Mouse (Mus musculus) liver, adult (tissue): ENCODE measurements around the gene Slc26a1.

Source experiments
- GATA4 ChIP-seq: IDR thresholded peaks from 2 replicates; pipeline ENCODE4 v1.6.1; 2014; ENCODE audit warnings: mild to moderate bottlenecking, low read length; ENCODE audit not compliant: insufficient replicate concordance

Slc26a1 gene

DNA sequence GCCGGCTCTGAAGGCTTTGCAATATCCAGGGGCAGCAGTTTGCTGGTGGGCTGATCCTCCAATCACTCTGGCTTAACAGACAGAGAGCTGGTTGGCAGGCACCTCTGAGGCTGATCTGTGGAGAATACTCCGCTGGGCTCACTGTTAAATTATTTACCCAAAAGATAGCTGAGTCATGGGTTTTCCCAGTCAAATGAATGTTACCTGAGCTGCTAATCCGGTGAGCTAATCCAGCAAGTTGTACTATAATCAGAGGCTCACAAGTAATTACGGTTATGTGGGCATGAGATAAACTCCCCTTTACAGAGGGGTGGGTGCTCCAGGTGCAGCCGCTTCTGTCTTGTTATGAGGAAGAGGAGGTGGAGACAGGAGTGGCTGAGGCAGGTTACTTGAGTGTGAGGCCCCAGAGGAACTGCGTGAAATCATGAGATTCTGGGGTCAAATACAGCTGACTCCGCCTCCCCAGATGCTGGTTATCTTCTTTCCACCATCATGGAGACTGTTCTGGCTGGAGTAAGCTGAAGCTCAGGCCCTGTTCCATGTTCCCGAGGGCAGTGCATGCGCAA, at the start of gene Slc26a1:
Gene Slc26a1, minus strand, starts transcription at position 319 of the 566 bp plus-strand sequence.
- peak; percentile 42; the same call in 1 of the 2 replicates for TF ChIP-seq GATA4

DNA sequence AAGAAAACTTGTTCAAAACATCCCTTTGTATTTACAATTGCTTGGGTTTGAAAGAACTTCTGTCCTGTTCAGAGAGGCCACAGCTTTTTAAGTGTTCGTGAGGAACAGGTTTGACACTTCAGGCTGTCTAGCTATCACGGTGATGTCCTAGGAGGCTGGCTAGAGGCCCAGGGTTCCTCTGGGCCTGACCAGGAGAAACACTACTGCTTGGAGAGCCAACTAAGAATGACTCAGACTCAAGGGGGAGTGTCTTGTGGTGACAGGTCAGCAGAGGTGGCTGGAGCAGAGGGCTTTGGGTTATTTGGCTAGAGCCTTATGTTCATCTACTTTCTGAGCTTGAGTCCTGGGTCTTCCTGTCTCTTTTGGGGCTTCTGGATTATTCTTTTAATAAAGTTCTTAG, 48.6 kb upstream of the Slc26a1 start:
- TF ChIP-seq GATA4 = no peak

DNA sequence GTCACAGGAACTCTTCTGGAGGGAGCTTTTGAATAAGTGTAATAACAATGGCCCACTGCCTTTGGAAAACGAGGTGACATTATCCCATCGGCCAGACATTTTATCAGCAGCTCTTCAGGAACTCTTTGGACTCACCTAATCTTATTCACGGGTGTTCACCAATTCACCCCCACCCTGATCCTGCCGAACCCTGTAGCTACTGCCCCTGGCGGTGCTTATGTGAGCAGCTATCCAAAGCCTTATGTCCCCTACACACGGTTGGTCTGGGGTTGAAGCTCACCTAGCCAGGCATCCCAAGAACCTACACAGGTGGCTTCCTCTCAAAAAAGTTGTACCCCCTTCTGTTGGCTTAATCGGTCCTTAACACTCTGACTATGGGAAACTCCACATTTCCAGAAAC, 44.4 kb upstream of the Slc26a1 start:
- TF ChIP-seq GATA4 = no peak

DNA sequence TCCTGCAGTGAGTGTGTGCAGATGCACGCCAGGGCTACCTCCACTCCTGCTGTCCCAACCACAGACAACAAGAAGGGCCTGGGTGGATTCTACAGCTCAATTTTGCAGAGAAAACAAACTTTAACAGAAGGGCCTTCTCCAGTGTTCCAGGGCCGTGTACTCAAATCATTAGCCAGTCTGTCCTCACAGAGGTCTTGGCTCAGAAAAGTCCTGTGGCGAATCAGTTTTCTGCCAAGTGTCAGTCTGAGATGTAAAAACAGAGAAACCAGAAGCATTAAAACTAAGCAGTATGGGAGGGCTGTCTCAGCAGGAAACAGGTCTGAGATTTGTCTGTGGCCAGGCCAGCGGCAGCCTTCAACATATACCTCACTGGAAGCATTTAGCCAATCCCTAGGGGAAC, 42.7 kb upstream of the Slc26a1 start:
- TF ChIP-seq GATA4 = no peak

DNA sequence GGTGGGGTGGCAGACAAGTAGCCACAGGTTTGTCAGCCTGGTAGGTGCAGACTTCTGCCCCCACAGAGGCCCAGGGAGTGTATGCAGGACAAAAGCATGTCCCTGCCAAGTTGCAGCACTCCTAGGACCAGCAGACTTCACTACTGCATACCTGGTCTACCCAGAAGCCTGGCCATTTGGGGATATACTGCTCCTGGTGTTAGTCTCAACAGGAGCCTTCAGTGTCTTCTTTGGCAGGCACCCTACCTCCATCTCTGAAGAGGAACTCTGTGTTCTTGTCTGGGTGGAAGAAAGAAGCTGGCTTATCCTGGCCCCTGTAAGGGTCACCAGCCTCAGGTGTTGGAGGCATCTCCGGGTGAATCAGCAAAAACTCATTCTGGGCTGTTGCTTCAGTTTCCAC, 40.6 kb upstream of the Slc26a1 start:
- no peak for TF ChIP-seq GATA4

DNA sequence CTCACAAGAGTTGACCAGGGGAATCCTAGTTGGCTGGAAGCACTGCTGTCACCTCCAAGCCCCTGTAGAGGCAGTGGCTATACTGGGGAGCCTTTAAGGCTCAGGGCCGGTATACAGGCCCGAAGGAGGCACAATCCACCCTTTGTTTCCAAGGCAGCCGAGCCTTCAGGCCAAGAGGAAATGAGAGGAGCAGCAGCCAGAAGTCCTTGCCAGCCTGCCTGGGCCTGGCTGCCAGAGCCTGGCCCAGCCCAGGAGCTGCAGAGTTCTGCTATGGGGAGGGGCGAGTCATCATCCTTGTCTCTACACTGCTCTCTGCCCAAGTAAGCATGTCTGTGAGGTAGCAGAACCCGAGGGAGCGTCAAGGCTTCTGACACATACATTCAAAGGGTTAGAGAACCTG, 38.8 kb upstream of the Slc26a1 start:
- TF ChIP-seq GATA4 = no peak

DNA sequence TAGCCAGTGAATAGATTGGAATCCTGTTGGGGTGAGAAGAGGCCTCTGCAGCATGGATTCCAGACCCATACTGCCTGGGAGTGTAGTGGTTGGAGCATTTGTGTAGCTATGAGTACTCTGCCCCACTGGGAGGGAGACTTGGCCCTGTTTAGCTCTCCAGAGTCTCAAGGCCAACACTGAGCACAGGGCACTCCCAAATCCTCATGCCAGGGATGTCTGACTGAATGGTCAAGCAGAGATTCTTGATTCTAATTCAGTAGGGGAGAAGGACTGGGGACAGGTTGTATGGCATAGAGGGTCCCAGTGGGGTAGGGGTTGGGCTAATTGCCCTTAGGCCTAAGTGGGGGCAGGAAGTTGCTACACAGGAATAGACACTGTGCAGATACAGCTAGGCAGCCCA, 38.3 kb upstream of the Slc26a1 start:
- no peak for TF ChIP-seq GATA4

DNA sequence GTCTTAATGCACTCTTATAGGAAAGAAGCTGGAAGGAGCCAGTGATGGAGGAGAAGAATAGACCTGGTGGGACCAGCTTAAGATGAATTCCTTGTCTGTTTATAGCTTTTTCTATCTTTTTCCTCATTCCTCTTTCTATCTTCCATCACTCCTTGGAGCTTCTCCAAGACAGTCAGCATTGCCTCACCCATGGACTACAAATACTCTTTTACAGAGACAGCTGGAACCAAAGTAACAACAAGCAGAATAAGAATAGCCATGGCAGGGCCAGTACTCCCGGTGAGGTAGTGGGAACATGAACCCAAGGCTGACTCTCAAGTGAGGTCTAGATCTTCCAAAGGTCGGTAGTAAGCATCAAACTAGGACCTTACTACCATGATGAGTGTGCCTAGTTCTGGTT, 37.7 kb upstream of the Slc26a1 start:
- no peak for TF ChIP-seq GATA4

DNA sequence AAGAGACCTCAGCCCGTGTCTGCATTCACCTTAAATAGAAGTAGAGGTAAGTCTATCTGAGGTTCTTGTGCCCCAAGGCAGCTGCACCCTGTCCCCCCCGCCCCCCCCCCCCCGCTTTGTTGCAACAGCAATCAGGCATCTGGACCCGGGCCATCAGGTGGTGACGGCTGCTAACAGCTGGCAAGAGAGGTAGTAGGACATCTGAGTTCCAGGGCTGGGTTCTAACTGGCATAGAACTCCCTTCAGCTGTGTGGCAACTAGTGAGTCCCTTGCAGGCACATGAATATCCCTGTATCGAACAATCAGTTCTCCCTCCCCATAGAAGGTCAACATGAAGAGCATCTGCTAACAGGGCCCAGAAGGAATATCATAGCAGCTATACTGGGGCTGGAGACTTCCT, 36.6 kb upstream of the Slc26a1 start:
- TF ChIP-seq GATA4 = no peak

DNA sequence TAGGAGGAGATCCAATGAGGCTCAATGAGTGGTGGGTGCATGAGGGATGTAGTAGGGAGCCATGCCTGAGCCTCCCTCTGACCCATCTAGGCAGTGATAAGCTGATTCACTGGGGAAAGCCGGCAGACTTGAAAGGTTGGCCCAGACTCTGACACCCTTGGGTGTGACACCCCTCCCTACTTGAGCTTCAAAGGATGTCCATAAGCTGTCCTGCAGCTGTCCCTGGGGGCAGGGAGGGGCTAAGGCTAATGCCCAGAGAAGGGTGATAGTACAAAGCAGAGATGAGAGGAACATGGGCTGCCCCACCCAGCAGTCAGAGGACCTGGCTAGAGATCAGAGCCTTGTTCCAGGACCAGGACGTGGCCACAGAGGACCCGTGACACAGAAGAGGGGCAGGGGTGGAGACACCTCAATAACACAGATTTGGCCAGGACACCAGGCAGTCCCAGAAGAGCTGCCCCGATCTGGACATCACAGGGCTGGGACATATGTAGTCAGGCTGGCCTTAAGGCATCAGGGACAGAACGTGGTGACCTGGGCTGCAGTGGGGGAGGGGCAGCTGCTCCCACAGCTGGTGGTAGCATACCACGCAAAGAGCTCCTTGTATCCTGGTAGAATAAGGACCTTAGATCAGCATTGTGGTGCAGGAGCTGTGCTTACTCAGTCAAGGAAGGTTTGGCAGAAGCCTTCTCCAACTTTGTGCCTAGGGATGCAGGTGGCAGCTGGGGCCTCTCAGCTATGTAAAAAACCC, 33.8 kb upstream of the Slc26a1 start:
- TF ChIP-seq GATA4 = no peak

DNA sequence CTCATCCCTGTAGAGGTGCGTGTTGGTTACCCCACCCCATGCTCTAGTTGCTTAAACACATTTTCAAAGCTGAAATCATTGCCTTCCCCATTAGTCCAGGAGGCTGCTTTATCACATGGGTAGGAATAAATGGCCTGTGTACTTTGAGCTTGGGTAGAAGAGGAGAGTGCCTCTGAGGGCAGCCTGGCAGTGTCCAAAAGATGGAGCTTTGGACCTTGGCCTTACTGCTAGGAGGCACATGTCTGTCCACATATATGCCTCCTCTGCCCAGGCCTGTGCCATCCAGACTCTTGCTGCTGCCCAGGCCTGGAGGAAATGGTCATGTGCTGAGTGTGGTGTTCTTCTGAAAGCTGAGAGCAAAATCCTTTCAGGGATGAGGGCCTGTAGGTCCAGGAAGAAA, 33.0 kb upstream of the Slc26a1 start:
- TF ChIP-seq GATA4 = no peak

DNA sequence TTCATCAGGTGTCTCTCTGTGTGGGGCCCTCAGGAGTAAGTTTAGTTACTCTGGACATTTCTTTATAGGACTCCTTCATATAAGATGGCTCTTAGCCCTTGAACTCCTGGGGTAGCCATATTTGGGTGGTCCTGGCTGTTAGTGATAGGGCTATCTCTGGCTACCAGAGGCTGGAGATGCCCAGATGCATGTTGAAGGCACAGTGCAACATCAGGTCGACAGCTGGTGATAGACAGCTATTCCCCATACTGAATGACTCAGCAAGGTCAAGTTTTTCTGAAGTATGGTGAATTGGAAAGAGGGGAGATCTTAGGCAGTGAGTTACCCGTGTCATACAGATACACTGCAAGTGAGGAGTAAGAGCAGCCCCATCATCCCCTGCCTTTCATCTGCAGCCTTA, 32.4 kb upstream of the Slc26a1 start:
- no peak for TF ChIP-seq GATA4

DNA sequence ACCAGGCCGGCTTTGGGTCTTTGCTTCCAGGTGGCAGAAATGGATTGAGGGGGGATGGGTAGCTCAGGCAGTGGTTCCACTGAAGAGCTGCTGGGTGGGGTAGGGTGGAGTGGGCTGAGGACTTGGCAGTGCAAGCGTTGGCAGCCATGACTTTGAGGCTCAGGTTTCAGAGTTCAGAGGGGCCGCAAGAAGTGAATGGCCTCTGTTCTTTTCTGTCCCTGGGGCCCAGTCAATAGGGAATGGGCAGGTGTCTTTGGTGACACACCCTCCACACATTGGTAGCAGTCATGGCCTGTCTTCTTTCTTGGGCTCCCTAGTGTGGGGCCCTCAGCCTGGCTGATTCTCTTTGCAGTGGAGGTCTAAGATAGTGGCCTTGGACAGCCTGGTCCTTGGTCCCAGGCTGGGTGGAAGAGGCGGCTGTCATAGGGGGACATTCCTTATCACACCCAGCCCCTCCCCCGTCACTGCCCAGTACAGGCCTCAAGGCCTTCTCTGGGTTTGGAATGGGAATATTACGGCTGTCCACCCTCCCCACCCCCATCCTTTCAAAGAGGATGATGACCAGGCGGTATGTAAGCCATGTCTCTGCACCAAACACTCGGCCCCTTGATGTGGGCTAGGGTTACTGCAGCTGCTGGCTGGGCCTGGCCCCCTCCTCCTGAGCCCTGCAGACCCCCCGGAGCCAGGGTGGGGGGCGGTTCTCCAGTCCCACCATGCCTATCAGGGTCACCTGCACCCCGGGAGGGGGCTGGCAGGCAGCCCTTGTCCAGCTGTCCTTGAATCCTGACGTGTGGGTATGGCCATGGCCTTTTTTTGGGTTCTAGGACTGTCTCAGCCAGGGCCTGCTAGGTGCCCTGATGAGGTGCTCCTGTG, 28.6 kb upstream of the Slc26a1 start:
- no peak for TF ChIP-seq GATA4

DNA sequence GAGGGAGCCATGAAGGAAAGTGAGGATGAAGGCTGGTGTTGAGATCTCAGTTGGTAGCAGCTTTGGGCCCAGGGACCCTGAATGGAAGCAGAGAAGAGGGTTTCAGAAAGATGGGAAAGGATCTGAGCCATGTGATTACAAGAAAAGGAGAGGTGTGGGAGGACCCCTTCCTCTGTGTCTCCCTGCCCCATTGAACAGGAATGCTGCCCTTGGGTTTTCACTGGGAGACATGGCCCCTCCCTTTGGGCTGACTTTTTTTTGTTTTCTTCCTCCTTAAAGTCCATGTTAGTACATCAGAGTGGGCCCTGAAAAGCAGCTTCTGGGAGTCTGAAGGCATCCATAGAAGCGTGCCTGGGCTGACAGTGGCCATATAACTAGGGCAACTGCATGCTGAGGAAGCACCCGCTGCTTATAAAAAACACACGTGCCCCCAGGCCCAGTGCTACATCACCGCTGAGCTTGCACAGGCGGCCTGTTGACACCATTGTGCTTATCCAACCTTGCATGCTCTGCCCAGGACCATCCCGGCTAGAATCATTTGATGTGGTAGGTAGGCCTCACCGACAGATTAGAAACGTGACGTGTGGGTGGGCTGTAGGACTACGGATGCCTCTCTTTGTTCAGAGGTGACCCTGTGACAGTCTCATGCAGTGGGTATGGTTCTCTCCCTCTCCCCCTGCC, 26.1 kb upstream of the Slc26a1 start:
- no peak for TF ChIP-seq GATA4

DNA sequence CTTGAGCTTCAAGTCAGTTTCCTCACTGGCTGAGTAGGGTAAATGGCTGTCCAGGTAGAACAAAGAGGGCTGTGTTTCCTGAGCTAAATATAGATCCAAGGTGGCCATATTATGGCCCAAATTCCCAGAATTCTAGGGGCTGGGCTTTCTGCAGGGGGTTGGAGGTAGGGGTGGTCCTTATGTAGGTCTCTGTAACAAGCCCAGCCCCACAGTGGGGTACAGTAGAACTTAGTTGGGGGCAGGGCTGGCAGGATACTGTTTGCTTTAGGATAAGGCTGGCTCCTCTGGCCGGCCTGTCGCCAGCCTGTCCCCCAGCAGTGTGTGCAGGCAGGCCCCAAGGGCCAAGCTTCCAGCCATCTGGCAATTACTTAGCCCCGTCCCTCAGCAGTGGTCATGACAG, 25.0 kb upstream of the Slc26a1 start:
- TF ChIP-seq GATA4 = no peak
